Mouse (Mus musculus) olfactory bulb, adult 2 months (tissue): ENCODE measurements around the gene Acpp. TPM values are rescaled to one million over a fixed set of nuclear protein-coding genes. Genes with fewer than 3 reads are reported as not detected.

ENCODE experiments used
- H3K27ac ChIP-seq: fragments of 200-500 bp; 2 replicates; pipeline ENCODE4 v1.5.1; 2012; ENCODE audit warnings: low read depth, low read length; ENCODE audit not compliant: insufficient read depth
- H3K4me1 ChIP-seq: fragments of 200-500 bp; 2 replicates; pipeline ENCODE4 v1.6.1; 2012; ENCODE audit warnings: low read length; ENCODE audit not compliant: control insufficient read depth, insufficient read depth
- H3K4me3 ChIP-seq: fragments of 200-500 bp; 2 replicates; pipeline ENCODE4 v1.5.1; 2012; ENCODE audit warnings: mild to moderate bottlenecking, low read depth, low read length, moderate library complexity; ENCODE audit not compliant: insufficient read depth
- CTCF ChIP-seq: fragments of 200-500 bp; IDR thresholded peaks from 2 replicates; pipeline ENCODE4 v1.5.1; 2012; ENCODE audit warnings: low read depth, mild to moderate bottlenecking, low read length, moderate library complexity; ENCODE audit not compliant: insufficient read depth
- POLR2A ChIP-seq: fragments of 200-500 bp; IDR thresholded peaks from 2 replicates; pipeline ENCODE4 v1.6.1; 2012; ENCODE audit warnings: mild to moderate bottlenecking, low read depth, low read length, moderate library complexity; ENCODE audit not compliant: insufficient read depth
- WGBS: fragments of 180-500 bp; shearing (Covaris S2); methylation state at CpG from one replicate; pipeline ENCODE4 v1.1.7; 2018; 5-methylcytosine and 5-hydroxymethylcytosine counted together
- polyA plus RNA-seq: library from polyadenylated mRNA; stranded (reverse); fragments of >200 nt; gene quantifications from 2 replicates; pipeline ENCODE4 v1.2.4, GENCODE M21; 2012; ENCODE audit warnings: low replicate concordance; ENCODE audit not compliant: missing spikeins, insufficient read depth, insufficient read length

Acpp gene
- polyA plus RNA-seq, 1 experiment, result not detected

- TF ChIP-seq CTCF (no peak), POLR2A (no peak)
- Histone ChIP-seq H3K4me3 (no peak overlapping the region), H3K27ac (no peak overlapping the region), H3K4me1 (no peaks in the 10 kb centered on the region)
- WGBS, result 83% methylated on average over 8 of the region's 8 CpGs
Measured at GRCm38 (mm10) chr9:104280725-104281495, 56.6 kb downstream of the Acpp start.

- no peak overlapping the region for H3K27ac ChIP-seq
- TF ChIP-seq POLR2A (no peak), CTCF (peak; percentile 44; the same call in 1 of the 2 replicates)
- 18% methylated on average over 18 of the region's 18 CpGs for WGBS
- H3K4me1 ChIP-seq, result peaks cover 4% of the 10 kb centered on the region; the same call in 1 of the 2 replicates
- H3K4me3 ChIP-seq, result no peak overlapping the region
Measured at GRCm38 (mm10) chr9:104277528-104278162, 59.9 kb downstream of the Acpp start.

GRCm38 (mm10) chr9:104275084-104275785, 62.3 kb downstream of the Acpp start:
- Histone ChIP-seq H3K4me1 (peaks cover 4% of the 10 kb centered on the region; the same call in 1 of the 2 replicates), H3K4me3 (no peak overlapping the region), H3K27ac (no peak overlapping the region)
- 71% methylated on average over 17 of the region's 17 CpGs for WGBS
- TF ChIP-seq CTCF (no peak), POLR2A (no peak)

- H3K4me1 ChIP-seq, result peaks cover 4% of the 10 kb centered on the region; the same call in 1 of the 2 replicates
- TF ChIP-seq POLR2A (no peak), CTCF (no peak)
- no peak overlapping the region for H3K27ac ChIP-seq
- 70% methylated on average over 4 of the region's 4 CpGs for WGBS
- H3K4me3 ChIP-seq, result no peak overlapping the region
Measured at GRCm38 (mm10) chr9:104272057-104272456, 65.5 kb downstream of the Acpp start.

- WGBS, result 54% methylated on average over 4 of the region's 4 CpGs
- Histone ChIP-seq H3K4me1 (peaks cover 4% of the 10 kb centered on the region; the same call in 1 of the 2 replicates), H3K27ac (no peak overlapping the region), H3K4me3 (no peak overlapping the region)
- TF ChIP-seq CTCF (no peak), POLR2A (no peak)
Measured at GRCm38 (mm10) chr9:104271642-104272041, 65.9 kb downstream of the Acpp start.

- TF ChIP-seq POLR2A, result no peak
- TF ChIP-seq CTCF, result no peak
- Histone ChIP-seq H3K4me1 (no peaks in the 10 kb centered on the region), H3K4me3 (no peak overlapping the region), H3K27ac (no peak overlapping the region)
- 62% methylated on average over 3 of the region's 3 CpGs for WGBS
Measured at GRCm38 (mm10) chr9:104269944-104270343, 67.6 kb downstream of the Acpp start.

GRCm38 (mm10) chr9:104269349-104269871, 68.1 kb downstream of the Acpp start:
- H3K4me3 ChIP-seq, result no peak overlapping the region
- H3K27ac ChIP-seq, result no peak overlapping the region
- no peaks in the 10 kb centered on the region for H3K4me1 ChIP-seq
- whole genome bisulfite sequencing, result 34% methylated on average over 10 of the region's 10 CpGs
- no peak for TF ChIP-seq CTCF
- no peak for TF ChIP-seq POLR2A

GRCm38 (mm10) chr9:104264567-104264966, 73.0 kb downstream of the Acpp start:
- WGBS, result 81% methylated on average over 2 of the region's 2 CpGs
- Histone ChIP-seq H3K4me3 (no peak overlapping the region), H3K27ac (no peak overlapping the region), H3K4me1 (peaks cover 6% of the 10 kb centered on the region; the same call in 1 of the 2 replicates)
- no peak for TF ChIP-seq CTCF
- no peak for TF ChIP-seq POLR2A
